Mouse (Mus musculus): ENCODE results near the gene Wdr49. TPM values are rescaled to one million over a fixed set of nuclear protein-coding genes. Genes with fewer than 3 reads are reported as not detected.

Wdr49 gene
- not detected in 2 replicates for polyA plus RNA-seq (2012; rRNA removed)

DNA sequence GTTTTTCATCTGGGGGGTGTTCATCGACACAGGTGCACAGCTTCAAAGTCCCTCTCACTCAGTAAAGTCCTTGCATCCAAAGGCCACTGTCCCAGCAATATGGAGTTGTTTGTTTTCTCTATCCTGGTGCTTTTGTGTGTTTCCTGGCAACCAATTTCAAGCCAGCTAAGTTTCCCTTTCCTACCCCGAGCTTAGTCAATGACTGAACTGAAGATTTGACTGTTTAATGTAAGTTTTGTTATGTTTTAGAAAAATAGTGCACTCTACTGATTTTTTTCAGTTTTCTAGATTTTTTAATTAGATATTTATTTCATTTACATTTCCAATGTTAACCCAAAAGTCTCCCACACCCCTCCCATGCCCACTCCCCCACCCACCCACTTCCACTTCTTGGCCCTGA, at the start of gene Wdr49:
Gene Wdr49, minus strand, starts transcription at position 101 of the 400 bp plus-strand sequence.
- Histone ChIP-seq H3K4me1 (replicated peaks; ENCODE audit: control insufficient read depth, insufficient read depth, low read length) (no peaks in the 10 kb centered on the region), H3K27me3 (ENCODE audit: control insufficient read depth, insufficient read depth, low read length) (no peaks in the 10 kb centered on the region), H3K4me3 (ENCODE audit: control insufficient read depth, insufficient read depth, low read length) (no peak within 1 kb of the TSS), H3K36me3 (ENCODE audit: control insufficient read depth, insufficient read depth, low read length) (no peaks in the 10 kb centered on the region), H3K27ac (ENCODE audit: control insufficient read depth, insufficient read depth, low read length) (no peak within 1 kb of the TSS)
- DNase-seq = no peak
- TF ChIP-seq CTCF (IDR thresholded peaks at IDR 0.05; ENCODE audit: borderline replicate concordance, control insufficient read depth, extremely low read depth, insufficient read depth, low read length, poor library complexity) (no peak), POLR2A (IDR thresholded peaks at IDR 0.05; ENCODE audit: control insufficient read depth, extremely low read depth, insufficient read depth, low read length, poor library complexity) (no peak)
- 77% methylated on average over 2 of the region's 2 CpGs for WGBS

DNA sequence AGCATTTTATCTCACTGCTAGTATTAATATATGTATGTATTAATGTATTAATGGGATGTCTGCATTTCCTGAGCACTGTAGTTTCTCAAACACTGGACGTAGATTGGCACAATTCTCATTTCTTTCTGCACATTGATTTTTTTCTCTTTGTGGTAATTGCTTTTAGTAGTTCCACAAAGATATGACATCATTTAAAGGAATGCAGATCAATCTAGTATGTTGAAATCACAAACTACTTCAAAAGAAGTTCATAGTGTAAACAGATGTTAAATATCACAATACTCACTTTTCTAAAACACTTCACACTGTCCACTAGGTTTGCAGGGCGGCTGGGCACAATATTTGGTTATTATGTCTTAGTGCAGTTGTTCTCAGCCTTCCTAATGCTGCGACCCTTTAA, 49.1 kb upstream of the Wdr49 start:
- Histone ChIP-seq H3K4me1 (replicated peaks; ENCODE audit: control insufficient read depth, insufficient read depth, low read length) (no peaks in the 10 kb centered on the region), H3K36me3 (ENCODE audit: control insufficient read depth, insufficient read depth, low read length) (peaks cover 24% of the 10 kb centered on the region), H3K27me3 (ENCODE audit: control insufficient read depth, insufficient read depth, low read length) (no peaks in the 10 kb centered on the region), H3K27ac (ENCODE audit: control insufficient read depth, insufficient read depth, low read length) (no peak overlapping the region), H3K4me3 (ENCODE audit: control insufficient read depth, insufficient read depth, low read length) (no peak overlapping the region)
- no peak for TF ChIP-seq CTCF (IDR thresholded peaks at IDR 0.05; ENCODE audit: borderline replicate concordance, control insufficient read depth, extremely low read depth, insufficient read depth, low read length, poor library complexity)
- TF ChIP-seq POLR2A (IDR thresholded peaks at IDR 0.05; ENCODE audit: control insufficient read depth, extremely low read depth, insufficient read depth, low read length, poor library complexity) = no peak
- no peak for DNase-seq
- 99% methylated on average over 3 of the region's 3 CpGs for WGBS

DNA sequence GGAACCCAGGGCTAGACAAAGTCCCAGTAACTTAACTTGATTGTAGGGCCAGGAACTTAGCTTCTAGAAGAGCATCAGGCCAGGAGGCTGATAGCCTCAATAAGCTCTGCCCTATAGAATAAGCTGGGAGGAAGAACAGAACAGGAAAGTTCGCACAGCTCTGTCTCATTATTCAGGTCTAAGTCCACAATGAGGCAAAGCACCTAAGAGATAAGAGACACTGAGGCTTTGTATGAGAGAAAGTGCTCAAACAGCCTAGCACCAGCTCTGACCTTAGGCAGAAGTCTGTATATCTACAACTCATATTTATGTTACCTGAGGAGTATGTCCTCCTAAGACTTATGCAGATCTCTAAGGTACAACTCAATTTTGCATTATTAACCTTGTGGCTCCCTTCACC, 40.6 kb upstream of the Wdr49 start:
- Histone ChIP-seq H3K4me1 (replicated peaks; ENCODE audit: control insufficient read depth, insufficient read depth, low read length) (no peaks in the 10 kb centered on the region), H3K27ac (ENCODE audit: control insufficient read depth, insufficient read depth, low read length) (no peak overlapping the region), H3K27me3 (ENCODE audit: control insufficient read depth, insufficient read depth, low read length) (no peaks in the 10 kb centered on the region), H3K4me3 (ENCODE audit: control insufficient read depth, insufficient read depth, low read length) (no peak overlapping the region), H3K36me3 (ENCODE audit: control insufficient read depth, insufficient read depth, low read length) (peaks cover 54% of the 10 kb centered on the region)
- DNase-seq = no peak
- TF ChIP-seq CTCF (IDR thresholded peaks at IDR 0.05; ENCODE audit: borderline replicate concordance, control insufficient read depth, extremely low read depth, insufficient read depth, low read length, poor library complexity) (no peak), POLR2A (IDR thresholded peaks at IDR 0.05; ENCODE audit: control insufficient read depth, extremely low read depth, insufficient read depth, low read length, poor library complexity) (no peak)
- WGBS = 100% methylated on average over 1 of the region's 1 CpGs

DNA sequence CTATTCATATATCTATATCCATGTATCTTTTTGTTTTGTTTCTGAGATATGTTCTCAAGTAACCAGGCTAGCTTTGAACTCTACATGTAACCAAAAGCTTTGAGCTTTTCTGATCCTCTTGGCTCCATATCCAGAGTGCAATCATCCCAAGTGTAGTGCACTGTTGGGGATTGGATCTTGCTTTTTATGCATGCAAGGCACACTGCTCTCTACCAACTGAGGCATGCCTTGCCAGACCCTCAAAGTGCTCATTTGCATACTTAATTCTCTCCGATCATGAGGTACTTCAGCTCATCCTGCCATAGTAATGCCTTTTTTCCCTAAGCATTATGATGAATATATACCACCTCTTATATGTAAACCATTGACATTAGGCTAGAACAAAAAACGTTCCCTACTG, 39.4 kb upstream of the Wdr49 start:
- H3K27ac ChIP-seq (ENCODE audit: control insufficient read depth, insufficient read depth, low read length) = no peak overlapping the region
- no peaks in the 10 kb centered on the region for H3K27me3 ChIP-seq (ENCODE audit: control insufficient read depth, insufficient read depth, low read length)
- TF ChIP-seq POLR2A (IDR thresholded peaks at IDR 0.05; ENCODE audit: control insufficient read depth, extremely low read depth, insufficient read depth, low read length, poor library complexity) = no peak
- no peak for TF ChIP-seq CTCF (IDR thresholded peaks at IDR 0.05; ENCODE audit: borderline replicate concordance, control insufficient read depth, extremely low read depth, insufficient read depth, low read length, poor library complexity)
- H3K4me1 ChIP-seq (replicated peaks; ENCODE audit: control insufficient read depth, insufficient read depth, low read length) = no peaks in the 10 kb centered on the region
- WGBS = 96% methylated on average over 2 of the region's 2 CpGs
- H3K36me3 ChIP-seq (ENCODE audit: control insufficient read depth, insufficient read depth, low read length) = peaks cover 45% of the 10 kb centered on the region
- no peak for DNase-seq
- H3K4me3 ChIP-seq (ENCODE audit: control insufficient read depth, insufficient read depth, low read length) = no peak overlapping the region

DNA sequence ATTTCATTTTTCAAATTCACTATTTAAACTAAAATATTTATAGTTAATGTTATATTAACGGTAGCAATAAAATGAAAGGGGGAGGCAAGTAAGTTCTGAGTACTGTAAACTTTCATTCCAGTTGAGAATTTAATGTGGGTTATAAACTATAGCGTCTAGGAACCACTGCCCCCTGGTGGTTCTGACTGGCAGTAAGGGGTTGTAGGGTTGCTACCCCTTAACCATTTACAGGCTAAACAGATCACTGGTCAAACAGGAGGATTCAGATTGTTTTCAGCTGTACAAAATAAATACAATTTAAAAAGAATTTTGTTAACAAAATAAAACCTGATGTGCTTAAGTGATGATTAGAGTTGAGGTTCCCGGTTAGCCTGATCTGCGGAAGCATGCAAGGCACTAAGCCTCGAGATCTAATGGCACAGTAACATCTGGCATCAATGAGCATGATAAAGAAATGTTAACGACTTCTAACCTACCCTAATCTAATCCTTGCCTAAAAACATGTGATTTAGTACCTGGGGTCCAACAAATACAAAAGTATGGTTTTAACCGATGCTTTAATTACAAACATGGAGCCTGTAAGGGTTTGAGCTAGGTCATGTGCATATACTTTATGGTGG, 35.8 kb upstream of the Wdr49 start:
- H3K27ac ChIP-seq (ENCODE audit: control insufficient read depth, insufficient read depth, low read length) = no peak overlapping the region
- peak; percentile 75 for DNase-seq
- no peak overlapping the region for H3K4me3 ChIP-seq (ENCODE audit: control insufficient read depth, insufficient read depth, low read length)
- TF ChIP-seq POLR2A (IDR thresholded peaks at IDR 0.05; ENCODE audit: control insufficient read depth, extremely low read depth, insufficient read depth, low read length, poor library complexity) (no peak), CTCF (IDR thresholded peaks at IDR 0.05; ENCODE audit: borderline replicate concordance, control insufficient read depth, extremely low read depth, insufficient read depth, low read length, poor library complexity) (no peak)
- H3K36me3 ChIP-seq (ENCODE audit: control insufficient read depth, insufficient read depth, low read length) = peaks cover 37% of the 10 kb centered on the region
- H3K4me1 ChIP-seq (replicated peaks; ENCODE audit: control insufficient read depth, insufficient read depth, low read length) = no peaks in the 10 kb centered on the region
- WGBS = 76% methylated on average over 7 of the region's 7 CpGs
- H3K27me3 ChIP-seq (ENCODE audit: control insufficient read depth, insufficient read depth, low read length) = no peaks in the 10 kb centered on the region

DNA sequence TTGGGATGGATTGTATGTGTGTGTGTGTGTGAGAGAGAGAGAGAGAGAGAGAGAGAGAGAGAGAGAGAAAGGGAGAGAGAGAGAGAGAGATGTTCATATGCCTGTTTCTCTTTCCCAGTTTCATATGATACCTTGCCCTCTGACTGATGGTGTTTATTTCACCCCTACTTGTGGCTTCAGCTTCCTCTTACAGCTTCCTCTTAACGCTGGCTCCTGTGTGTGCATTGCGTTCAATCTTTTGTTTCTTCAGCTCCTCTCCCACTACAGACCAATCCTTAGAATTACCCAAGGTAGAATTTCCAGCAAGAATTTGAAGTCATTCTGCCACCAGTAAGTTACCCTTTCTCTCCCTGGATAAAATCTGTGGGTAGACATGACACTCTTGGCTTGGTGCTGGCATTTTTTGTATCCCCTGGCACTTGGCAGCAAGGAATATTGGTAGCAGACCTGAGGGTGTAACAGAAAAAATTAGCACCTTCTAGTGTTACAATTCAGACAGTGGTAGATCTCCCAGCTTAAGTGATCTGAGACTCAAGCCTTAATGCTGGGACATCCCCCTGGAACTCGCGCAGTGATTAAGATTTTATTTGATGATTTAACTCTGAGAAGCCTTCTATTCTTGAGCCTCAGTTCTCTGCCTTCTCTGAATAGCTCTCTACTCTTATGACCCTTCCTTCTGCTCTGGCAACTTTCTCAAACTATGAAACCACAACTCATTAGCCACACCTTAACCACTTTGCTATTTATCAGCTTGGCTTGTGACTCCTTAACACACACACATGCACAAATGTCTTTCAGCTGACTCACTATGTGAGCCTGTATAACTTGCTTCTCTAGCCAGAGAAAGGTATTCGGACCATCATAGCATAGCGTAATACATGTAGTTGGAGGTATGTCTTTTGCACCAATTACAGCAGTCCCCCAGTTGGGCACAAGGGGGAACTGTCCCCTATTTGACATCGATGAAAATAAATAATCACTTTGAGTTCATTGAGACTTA, 17.3 kb upstream of the Wdr49 start:
- TF ChIP-seq CTCF (IDR thresholded peaks at IDR 0.05; ENCODE audit: borderline replicate concordance, control insufficient read depth, extremely low read depth, insufficient read depth, low read length, poor library complexity) (no peak), POLR2A (IDR thresholded peaks at IDR 0.05; ENCODE audit: control insufficient read depth, extremely low read depth, insufficient read depth, low read length, poor library complexity) (no peak)
- DNase-seq = peak; percentile 11
- Histone ChIP-seq H3K36me3 (ENCODE audit: control insufficient read depth, insufficient read depth, low read length) (no peaks in the 10 kb centered on the region), H3K4me1 (replicated peaks; ENCODE audit: control insufficient read depth, insufficient read depth, low read length) (no peaks in the 10 kb centered on the region), H3K27me3 (ENCODE audit: control insufficient read depth, insufficient read depth, low read length) (no peaks in the 10 kb centered on the region), H3K4me3 (ENCODE audit: control insufficient read depth, insufficient read depth, low read length) (no peak overlapping the region), H3K27ac (ENCODE audit: control insufficient read depth, insufficient read depth, low read length) (no peak overlapping the region)
- WGBS = 41% methylated on average over 7 of the region's 7 CpGs

Data from thymus, adult 2 months (tissue).